Mouse (Mus musculus) mesoderm, embryonic 11.5 days (tissue): ENCODE results near the gene Abhd12b.

Source experiments
- DNase-seq: peaks from one replicate; pipeline ENCODE4 v3.0.0-alpha.2; 2012; ENCODE audit warnings: low read depth, low spot score

Gene Abhd12b

DNA sequence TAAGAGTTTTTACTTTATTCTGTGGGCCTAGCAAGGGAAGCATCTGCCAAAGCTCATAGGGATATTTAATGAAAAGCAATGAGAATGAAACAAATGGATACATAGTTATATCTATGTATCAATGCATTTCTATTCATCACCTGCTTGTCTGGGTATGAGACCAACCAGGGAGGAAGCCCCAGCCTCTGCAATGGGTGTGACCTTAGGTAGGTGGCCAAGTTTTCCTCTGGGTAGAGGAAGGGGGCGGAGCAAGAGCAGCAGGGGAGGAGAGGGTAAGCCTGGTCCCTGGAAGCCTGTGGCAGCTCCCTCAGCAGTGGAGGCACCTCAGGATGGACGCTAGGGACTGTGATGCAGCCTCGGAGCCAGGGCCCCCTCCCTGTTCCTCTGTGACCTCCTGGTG lies at the start of gene Abhd12b:
Gene Abhd12b, plus strand, starts transcription at position 301 of the 400 bp plus-strand sequence.
- no peak for DNase-seq

DNA sequence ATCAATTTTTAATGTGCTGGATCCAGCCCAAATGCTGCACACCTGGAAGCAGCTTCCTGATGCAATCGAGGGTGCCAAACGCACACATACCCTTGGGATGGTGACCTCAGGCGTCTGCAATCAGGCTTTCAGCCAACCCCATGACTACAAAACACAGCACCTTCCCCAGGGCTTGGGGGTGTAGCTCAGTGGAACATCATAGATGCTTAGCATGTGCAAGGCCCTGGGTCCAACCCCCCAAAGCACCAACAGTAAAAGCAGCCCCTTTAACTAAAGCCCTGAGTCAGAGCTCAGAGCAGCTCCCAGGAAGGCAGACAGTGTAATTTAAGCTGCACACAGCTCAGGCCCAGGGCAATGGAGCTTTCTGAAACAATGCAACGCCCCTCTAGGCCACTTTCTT lies 49.7 kb upstream of the Abhd12b start:
- no peak for DNase-seq

DNA sequence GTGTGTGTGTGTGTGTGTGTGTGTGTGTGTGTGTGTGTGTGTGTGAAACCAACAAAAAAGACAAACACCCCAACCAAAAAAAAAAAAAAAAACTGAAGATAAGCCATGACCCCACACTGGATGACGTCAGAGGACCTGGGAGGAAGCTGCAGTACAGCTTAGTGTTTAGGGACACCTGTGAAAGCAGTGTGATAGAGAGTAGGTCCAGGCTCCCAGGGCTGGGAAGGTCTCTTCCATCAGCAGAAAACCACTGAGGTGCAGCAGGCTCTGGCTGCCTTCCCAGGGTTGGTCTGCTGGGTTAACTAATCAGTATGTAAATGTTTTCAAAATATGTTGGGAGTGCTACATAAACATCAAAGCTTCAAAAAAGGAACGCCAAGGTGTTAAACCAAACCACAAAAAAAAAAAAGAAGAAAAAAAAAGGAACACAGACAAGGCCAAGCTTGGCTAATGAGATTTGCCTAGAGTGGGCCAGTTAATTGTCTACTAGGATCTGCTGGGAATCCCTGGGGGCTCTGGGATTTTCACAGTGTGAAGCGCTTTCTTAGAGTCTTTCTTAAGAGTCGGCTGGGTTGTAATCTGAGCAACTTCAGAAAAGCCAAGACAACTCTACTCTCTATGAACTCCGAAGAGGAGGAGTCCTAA lies 49.0 kb upstream of the Abhd12b start:
- DNase-seq = no peak

- DNase-seq = no peak
These were observed 48.1 kb upstream of the Abhd12b start for GRCm38 (mm10) chr12:70105885-70106284.

GRCm38 (mm10) chr12:70106508-70106907 lies 47.4 kb upstream of the Abhd12b start:
- DNase-seq = no peak

DNA sequence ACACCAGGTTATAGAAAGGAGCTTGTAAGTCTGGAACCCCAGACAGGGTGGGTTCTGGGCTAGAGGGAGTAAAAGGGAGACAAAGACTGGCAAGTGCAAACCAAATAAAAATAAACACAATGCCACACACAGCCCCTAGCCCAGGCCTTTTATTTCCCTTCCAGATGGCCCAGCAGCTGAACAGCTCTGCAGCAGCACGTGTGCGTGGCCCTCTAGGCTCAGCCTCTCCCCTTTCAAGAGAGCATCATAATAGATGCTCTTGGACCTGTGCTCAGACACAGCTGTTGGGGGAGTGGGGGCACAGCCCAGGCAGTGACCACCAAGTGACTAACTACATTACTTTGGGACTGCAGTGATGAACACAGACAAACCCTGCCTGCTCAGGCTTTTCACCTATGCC lies 45.8 kb upstream of the Abhd12b start:
- peak; percentile 49 for DNase-seq

GRCm38 (mm10) chr12:70109921-70110320 lies 44.0 kb upstream of the Abhd12b start:
- DNase-seq = no peak

- no peak for DNase-seq
These were observed 43.4 kb upstream of the Abhd12b start for GRCm38 (mm10) chr12:70110375-70111116.

- peak; percentile 41 for DNase-seq
These were observed 42.9 kb upstream of the Abhd12b start for GRCm38 (mm10) chr12:70111117-70111366.

GRCm38 (mm10) chr12:70111367-70112089 lies 42.4 kb upstream of the Abhd12b start:
- peak; percentile 79 for DNase-seq

DNA sequence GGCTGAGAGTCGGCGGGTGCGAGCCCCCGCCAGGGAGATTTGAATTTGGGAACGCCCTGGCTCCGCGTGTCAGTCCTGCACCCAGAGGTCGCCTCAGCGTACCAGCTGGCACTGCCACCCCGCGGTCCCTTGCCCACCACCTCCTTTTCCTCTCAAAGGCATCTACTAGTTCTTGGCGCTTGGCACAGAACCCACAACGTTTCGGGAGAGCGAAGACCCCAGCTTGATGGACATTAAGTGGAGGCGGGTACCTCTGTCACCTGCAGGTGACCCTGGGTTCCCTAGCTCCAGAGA lies 41.9 kb upstream of the Abhd12b start:
- DNase-seq = no peak

DNA sequence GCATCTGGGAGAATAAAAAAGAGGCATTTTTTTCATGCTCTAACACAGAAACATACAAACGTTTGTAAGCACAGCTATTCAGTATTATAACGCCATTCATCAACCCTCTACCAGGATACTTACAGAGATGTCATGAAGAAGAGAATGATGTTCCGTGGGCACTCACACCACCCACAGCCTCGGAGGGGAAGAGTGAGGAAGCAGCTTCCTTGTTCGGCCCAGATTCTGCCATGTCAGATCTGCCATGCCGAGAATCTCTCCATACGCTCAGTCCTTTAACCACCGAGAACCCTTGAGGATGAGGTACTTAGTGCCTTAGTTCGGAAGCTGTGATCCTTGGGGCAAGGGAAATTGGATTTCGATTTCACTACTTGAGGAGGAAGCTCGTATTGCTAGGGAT lies 40.6 kb upstream of the Abhd12b start, which contains the start of gene Nin:
Gene Nin, minus strand, starts transcription at position 367 of the 400 bp plus-strand sequence.
- no peak for DNase-seq

- DNase-seq = no peak
These were observed 36.8 kb upstream of the Abhd12b start for GRCm38 (mm10) chr12:70117146-70117545.

DNA sequence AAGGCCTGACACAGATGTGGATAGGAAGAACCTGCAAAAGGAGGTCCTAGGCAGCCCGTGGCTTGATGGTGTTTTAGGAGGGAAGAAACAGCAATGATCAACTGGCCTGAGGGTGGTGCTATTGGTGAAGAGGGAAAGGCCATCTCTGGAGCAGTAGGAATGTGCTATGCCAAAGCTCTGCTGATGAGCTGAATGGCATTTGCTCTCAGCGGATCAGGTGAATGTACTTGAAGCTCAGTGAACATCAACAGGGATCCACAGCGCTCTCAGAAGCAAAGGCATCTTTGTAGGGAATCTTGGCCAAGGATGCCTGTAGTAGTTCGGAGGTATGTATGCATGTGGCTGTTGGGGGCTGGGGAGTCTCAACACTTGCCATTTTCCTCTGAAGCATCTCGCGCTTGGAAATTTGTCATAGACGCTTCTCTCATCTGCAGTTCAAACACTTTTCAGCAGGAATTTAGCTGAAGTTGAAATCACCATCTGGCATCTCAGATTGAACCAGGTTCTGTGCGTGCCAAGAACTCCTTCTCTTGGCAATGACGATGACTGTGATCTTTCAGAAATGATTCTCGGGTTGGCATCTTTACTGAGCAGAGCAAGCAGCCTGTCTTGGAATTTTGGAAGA lies 35.1 kb upstream of the Abhd12b start:
- no peak for DNase-seq

DNA sequence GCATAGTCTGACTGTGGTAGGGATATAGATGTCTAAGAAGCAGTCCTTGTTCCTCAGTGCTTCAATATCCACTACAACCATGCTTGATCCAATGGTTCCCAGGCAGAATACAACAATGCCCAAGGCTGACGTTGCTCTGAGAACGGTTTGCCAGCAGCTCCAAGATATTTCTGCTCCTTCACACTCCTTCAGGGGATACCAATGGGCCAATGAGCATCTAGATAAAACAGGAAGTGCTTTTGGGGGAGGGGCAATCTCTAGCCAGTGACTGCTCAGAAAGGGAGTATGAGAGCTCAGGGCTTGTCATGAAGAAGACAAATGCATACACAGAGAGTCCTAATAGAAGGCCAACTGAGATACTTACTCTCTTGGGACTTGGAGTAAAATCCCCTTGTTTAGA lies 34.4 kb upstream of the Abhd12b start:
- no peak for DNase-seq

- no peak for DNase-seq
These were observed 27.3 kb upstream of the Abhd12b start for GRCm38 (mm10) chr12:70126626-70127025.

DNA sequence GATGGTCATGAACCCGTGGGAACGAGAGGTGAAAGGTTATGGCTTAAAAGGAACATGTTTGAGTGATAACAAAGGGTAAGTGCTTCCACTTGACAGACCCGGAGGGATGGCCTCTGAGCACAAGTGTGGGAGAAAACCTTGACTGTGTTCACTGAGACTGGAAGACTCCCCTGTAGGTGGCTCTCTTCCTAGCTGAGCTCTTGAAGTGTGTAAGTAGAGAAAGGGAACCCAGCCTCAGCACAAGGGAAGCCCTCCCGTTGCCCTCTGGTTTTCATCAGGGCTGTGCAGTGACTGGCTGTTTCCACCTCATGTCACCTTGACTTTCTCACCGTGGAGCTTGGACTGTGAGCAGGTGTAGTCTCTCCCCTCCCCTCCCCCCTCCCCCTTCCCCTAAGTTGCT lies 24.8 kb upstream of the Abhd12b start:
- no peak for DNase-seq

DNA sequence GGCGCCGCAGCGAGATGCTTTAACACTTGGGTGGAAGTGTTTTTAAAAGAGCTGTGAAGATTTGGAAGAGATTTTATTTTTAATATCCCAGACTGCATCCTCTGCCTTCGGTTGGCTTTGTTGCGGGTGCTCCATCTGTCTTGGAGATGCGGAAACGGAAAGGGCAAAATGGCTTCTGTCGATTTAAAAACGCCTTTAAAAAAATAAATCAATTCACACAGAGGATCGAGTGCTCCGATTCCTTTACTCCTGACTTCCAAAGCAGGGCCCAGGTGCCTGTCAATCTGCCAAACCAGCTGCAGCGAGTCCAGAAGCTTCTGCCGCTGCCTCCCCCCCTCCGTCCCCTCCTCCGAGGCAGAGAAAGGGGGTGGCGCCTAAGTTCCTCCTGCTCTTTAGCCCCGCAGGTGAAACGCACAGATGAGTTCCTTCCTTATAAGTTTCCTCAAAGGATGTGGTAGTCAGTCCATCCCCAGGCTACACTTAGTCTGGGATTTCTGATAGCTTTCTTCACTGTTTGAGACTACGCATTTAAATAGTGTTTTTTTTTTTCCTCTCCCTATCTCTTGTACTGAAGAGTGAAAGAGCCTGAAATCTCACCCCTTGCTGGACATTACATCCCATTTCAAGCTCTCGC lies 22.8 kb upstream of the Abhd12b start:
- no peak for DNase-seq

DNA sequence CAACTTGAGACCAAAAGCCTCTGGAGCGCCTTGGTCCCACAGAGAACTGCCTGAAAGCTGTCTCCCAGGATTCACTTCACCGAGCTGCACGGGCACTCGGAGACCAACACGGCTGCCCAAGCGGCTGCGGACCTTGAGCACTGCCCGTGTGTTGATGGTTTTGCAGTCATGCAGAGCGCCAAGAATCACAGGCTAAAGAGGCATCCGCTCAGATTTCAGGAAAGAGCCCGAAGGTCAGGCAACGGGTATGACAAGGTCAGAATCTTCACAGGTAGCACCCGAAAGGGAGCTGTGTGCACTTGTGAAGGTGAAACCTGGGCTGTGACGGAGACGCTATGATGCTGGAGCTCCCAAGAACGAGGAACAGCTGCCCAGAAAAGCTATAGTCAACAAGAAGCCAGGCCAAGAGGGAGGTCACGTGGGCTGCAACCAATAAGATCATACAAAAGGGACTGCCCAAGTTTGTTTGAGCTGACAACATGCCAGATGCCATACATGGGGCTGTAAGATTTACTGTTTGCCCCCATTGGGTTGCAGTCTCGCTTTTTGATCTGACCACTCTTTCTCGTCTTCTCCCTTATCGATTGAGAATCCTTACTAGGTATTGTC lies 19.2 kb upstream of the Abhd12b start:
- DNase-seq = no peak

- DNase-seq = no peak
These were observed 17.7 kb upstream of the Abhd12b start for GRCm38 (mm10) chr12:70136185-70136756.

GRCm38 (mm10) chr12:70137095-70137494 lies 16.8 kb upstream of the Abhd12b start:
- no peak for DNase-seq
